In genomic region chr5:147456491-147456890, GRCm38 (mm10) we compare ENCODE assay signal across 30 mouse cellular contexts. TPM values are rescaled to one million over a fixed set of nuclear protein-coding genes. Genes with fewer than 3 reads are reported as not detected.
DNase-seq lines count a peak whose midpoint lies in the region; ATAC-seq lines count a peak whose summit lies in the region.
"Had no signal": no experiment of that assay in that cellular context is flagged by ENCODE, and none has a peak within 500 bp of the region (broad histone marks: within the 10 kb centered on the region; RNA-seq: fewer than 3 reads in every experiment).

No protein-coding gene starts in this region.

- DNase-seq in lung, postnatal 14 days: no peak
- DNase-seq in kidney, adult 18-20 months: peak; percentile 64
- DNase-seq in kidney, postnatal 36 days: peak; percentile 70 to 75
- no peak for DNase-seq in urinary bladder, postnatal 4 days (ENCODE audit: low spot score in 2 of 2)
- DNase-seq in gastrocnemius, postnatal 4 days (ENCODE audit: low spot score in 2 of 2): no peak
- no peak for DNase-seq in thymus, postnatal 4 days
- DNase-seq: adrenal gland, adult 2 months; adrenal gland, postnatal 36 days; cerebellum, adult 18-20 months; cerebellum, postnatal 14 days; forebrain, postnatal 0 days; heart, postnatal 10 days; layer of hippocampus, adult 9-11 months; liver, postnatal 0 days; lung, postnatal 4 days; right cerebral cortex, postnatal 25 days; thymus, postnatal 14 days had no signal

- 0 out of 2 replicates have a peak, but pooled peaks cover 2% of the 10 kb centered on the region for H3K4me1 ChIP-seq in lung, embryonic 16.5 days (replicated peaks; ENCODE audit: control insufficient read depth, insufficient read depth, low read length)
- H3K4me1 ChIP-seq in kidney, embryonic 16.5 days (ENCODE audit: insufficient read depth, low read length): no peaks in the 10 kb centered on the region
- H3K4me1 ChIP-seq: embryonic facial prominence, embryonic 15.5 days; forebrain, embryonic 12.5 days; limb, embryonic 12.5 days; midbrain, embryonic 12.5 days had no signal

- no peaks in the 10 kb centered on the region for H3K27me3 ChIP-seq in lung, embryonic 16.5 days (ENCODE audit: control insufficient read depth, insufficient read depth, low read depth, low read length)
- no peaks in the 10 kb centered on the region for H3K27me3 ChIP-seq in kidney, embryonic 16.5 days (ENCODE audit: insufficient read depth, low read length)
- H3K27me3 ChIP-seq: embryonic facial prominence, embryonic 15.5 days; forebrain, embryonic 12.5 days; heart, embryonic 13.5 days; hindbrain, embryonic 15.5 days; limb, embryonic 12.5 days; liver, embryonic 12.5 days; megakaryocyte, embryonic 14.5 days; midbrain, embryonic 12.5 days had no signal

- WGBS in lung, embryonic 16.5 days: 66% methylated on average over 4 of the region's 4 CpGs
- 73% methylated on average over 4 of the region's 4 CpGs for WGBS in kidney, embryonic 16.5 days

- 0 out of 2 replicates have a peak, but pooled peaks have one; percentile 20 for ATAC-seq in lung, embryonic 16.5 days (ENCODE audit: low read depth)
- ATAC-seq in kidney, embryonic 16.5 days (ENCODE audit: low FRiP score, low TSS enrichment): peak; percentile 78; the same call in 1 of the 2 replicates
- ATAC-seq: activated CD4-positive, CD25-positive, alpha-beta regulatory T cell, adult 4 months; forebrain, postnatal 0 days; inflammation-experienced regulatory T-cells, adult 6 months; liver, embryonic 12.5 days; liver, postnatal 0 days had no signal

- H3K9me3 ChIP-seq in lung, embryonic 16.5 days (ENCODE audit: control insufficient read depth, low read length): no peaks in the 10 kb centered on the region
- no peaks in the 10 kb centered on the region for H3K9me3 ChIP-seq in kidney, embryonic 16.5 days (ENCODE audit: low read length)
- H3K9me3 ChIP-seq: embryonic facial prominence, embryonic 15.5 days; forebrain, embryonic 12.5 days; heart, embryonic 13.5 days; hindbrain, embryonic 15.5 days; limb, embryonic 12.5 days; liver, embryonic 12.5 days; megakaryocyte, embryonic 14.5 days; midbrain, embryonic 12.5 days had no signal

- H3K4me3 ChIP-seq in lung, embryonic 16.5 days (ENCODE audit: low read length): no peak overlapping the region
- no peak overlapping the region for H3K4me3 ChIP-seq in kidney, embryonic 16.5 days (ENCODE audit: low read length)
- H3K4me3 ChIP-seq: embryonic facial prominence, embryonic 15.5 days; forebrain, embryonic 12.5 days; heart, embryonic 13.5 days; hindbrain, embryonic 15.5 days; limb, embryonic 12.5 days; liver, embryonic 12.5 days; megakaryocyte, embryonic 14.5 days; midbrain, embryonic 12.5 days had no signal

- 0 out of 2 replicates have a peak overlapping the region, but pooled peaks have one; percentile 12 for H3K27ac ChIP-seq in lung, embryonic 16.5 days (ENCODE audit: low read length)
- peak overlapping the region; percentile 54 for H3K27ac ChIP-seq in kidney, embryonic 16.5 days (ENCODE audit: low read length)
- H3K27ac ChIP-seq: embryonic facial prominence, embryonic 15.5 days; forebrain, embryonic 12.5 days; heart, embryonic 13.5 days; hindbrain, embryonic 15.5 days; limb, embryonic 12.5 days; liver, embryonic 12.5 days; midbrain, embryonic 12.5 days had no signal

- H3K36me3 ChIP-seq in lung, embryonic 16.5 days (ENCODE audit: control insufficient read depth, insufficient read depth, low read length): peaks cover 8% of the 10 kb centered on the region
- peaks cover 25% of the 10 kb centered on the region for H3K36me3 ChIP-seq in kidney, embryonic 16.5 days (ENCODE audit: insufficient read depth, low read length)

- H3K4me2 ChIP-seq in lung, embryonic 16.5 days (ENCODE audit: low read depth, low read length): no peak overlapping the region
- H3K4me2 ChIP-seq in kidney, embryonic 16.5 days (replicated peaks; ENCODE audit: low read depth, low read length): no peak overlapping the region
- H3K4me2 ChIP-seq: embryonic facial prominence, embryonic 15.5 days; forebrain, embryonic 12.5 days; heart, embryonic 13.5 days; hindbrain, embryonic 15.5 days; limb, embryonic 12.5 days; liver, embryonic 12.5 days; midbrain, embryonic 12.5 days had no signal

- no peak overlapping the region for H3K9ac ChIP-seq in lung, embryonic 16.5 days (ENCODE audit: low read length)
- H3K9ac ChIP-seq in kidney, embryonic 16.5 days (replicated peaks; ENCODE audit: low read length): no peak overlapping the region
- H3K9ac ChIP-seq: embryonic facial prominence, embryonic 15.5 days; forebrain, embryonic 12.5 days; forebrain, postnatal 0 days; heart, embryonic 13.5 days; hindbrain, embryonic 15.5 days; limb, embryonic 12.5 days; liver, embryonic 12.5 days; liver, postnatal 0 days; midbrain, embryonic 12.5 days had no signal

RNA-seq across cellular contexts. Expression of gene Pan3, which starts 26.5 kb away (rescaled TPM):
- polyA plus RNA-seq in lung, embryonic 16.5 days (2015; fragmentation: Nextera tagmentation; extraction: Ambion mirVana): 71.6 and 75.6 TPM in 2 replicates
- 61.2 and 72.9 TPM in 2 replicates for polyA plus RNA-seq in kidney, embryonic 16.5 days (2015; fragmentation: Nextera tagmentation; extraction: Ambion mirVana)
- total RNA-seq in gastrocnemius, postnatal 4 days (2021): 10 to 100 TPM; 57.5 to 78.1 TPM

RNA-seq across cellular contexts. Expression of gene Flt3, which starts 56.2 kb away (rescaled TPM):
- 0.18 and 0.20 TPM in 2 replicates for polyA plus RNA-seq in lung, embryonic 16.5 days (2015; fragmentation: Nextera tagmentation; extraction: Ambion mirVana)
- 0.06 and 0.24 TPM in 2 replicates for polyA plus RNA-seq in kidney, embryonic 16.5 days (2015; fragmentation: Nextera tagmentation; extraction: Ambion mirVana)
- not detected for total RNA-seq in gastrocnemius, postnatal 4 days (2021)
- total RNA-seq: gastrocnemius, adult 8-10 months had no signal

Comparison
In these comparisons a context has a peak if more than half of its experiments do, and no peak if none do; other contexts are left out.
1. DNase-seq: peak in kidney, adult 18-20 months (single experiment) and kidney, postnatal 36 days (2 of 2); none in lung, postnatal 14 days (single experiment), urinary bladder, postnatal 4 days (0 of 2), gastrocnemius, postnatal 4 days (0 of 2) and thymus, postnatal 4 days (single experiment).